Mouse (Mus musculus) CH12.LX (cell line): ENCODE data around the gene Arhgap25.

Experiments used
- CTCF ChIP-seq, 2 experiments: IDR thresholded peaks in 1 of 2; conservative IDR thresholded peaks in 1 of 2; 2 replicates each; pipeline ENCODE4 v1.5.1; 2011 to 2012; ENCODE audit warnings: low read depth in 2 of 2, low read length in 2 of 2, improper control_type of control experiment in 1 of 2, inconsistent platforms in 1 of 2, mild to moderate bottlenecking in 1 of 2, moderate library complexity in 1 of 2
- EP300 ChIP-seq: IDR thresholded peaks from 2 replicates; pipeline ENCODE4 v1.6.1; 2011; ENCODE audit warnings: low read length, improper control_type of control experiment
- IRF4 ChIP-seq: IDR thresholded peaks from 2 replicates; pipeline ENCODE4 v1.6.1; 2014; ENCODE audit warnings: low read depth, mild to moderate bottlenecking, inconsistent platforms, low read length, improper control_type of control experiment
- MAFK ChIP-seq: IDR thresholded peaks from 2 replicates; pipeline ENCODE4 v1.6.1; 2011; ENCODE audit warnings: low read length, improper control_type of control experiment; ENCODE audit not compliant: insufficient replicate concordance
- MAX ChIP-seq: IDR thresholded peaks from 2 replicates; pipeline ENCODE4 v1.6.1; 2011; ENCODE audit warnings: low read length, improper control_type of control experiment

- peak; percentile 82 for TF ChIP-seq IRF4
- TF ChIP-seq CTCF (conservative IDR thresholded peaks at IDR 0.05 in 1 of 2, IDR thresholded peaks at IDR 0.05 in 1 of 2; ENCODE audit: low read depth in 2 of 2, low read length in 2 of 2), result no peak
- no peak for TF ChIP-seq MAFK
- TF ChIP-seq MAX, result no peak
- TF ChIP-seq EP300, result peak; percentile 19; the same call in 1 of the 2 replicates
Measured at GRCm38 (mm10) chr6:87531456-87532015, 1.5 kb downstream of the Arhgap25 start.
